Mouse (Mus musculus) adipocyte (in vitro differentiated cells): ENCODE measurements around the gene Mob1b.
A peak's percentile ranks its signal among the peaks of the same experiment; 100 is the strongest.
"Not testable (repeated sequence)": the region's sequence is repeated elsewhere in the genome, so short reads cannot be mapped to it uniquely, and the experiment has no call there.

Experiments used
- DNase-seq: peaks from one replicate; pipeline ENCODE4 v3.0.0-alpha.2; 2016; ENCODE audit warnings: low spot score

Mob1b gene

GRCm38 (mm10) chr5:88702041-88702440 is 18.6 kb upstream of the Mob1b start:
- peak; percentile 52 for DNase-seq

GRCm38 (mm10) chr5:88703551-88703950 is 17.1 kb upstream of the Mob1b start:
- DNase-seq: no peak

GRCm38 (mm10) chr5:88711128-88711527 is 9.5 kb upstream of the Mob1b start:
- DNase-seq: no peak

- no peak for DNase-seq
Measured at GRCm38 (mm10) chr5:88711618-88712224, 8.9 kb upstream of the Mob1b start.

- no peak for DNase-seq
Measured at GRCm38 (mm10) chr5:88712328-88712727, 8.3 kb upstream of the Mob1b start.

GRCm38 (mm10) chr5:88716983-88717382 is 3.7 kb upstream of the Mob1b start:
- DNase-seq: no peak

GRCm38 (mm10) chr5:88721003-88721475 is 384 bp downstream of the Mob1b start:
- no peak for DNase-seq

GRCm38 (mm10) chr5:88721565-88722212 is 1.0 kb downstream of the Mob1b start:
- DNase-seq: peak; percentile 54

- DNase-seq: no peak
Measured at GRCm38 (mm10) chr5:88722213-88722600, 1.6 kb downstream of the Mob1b start.

- DNase-seq: no peak
Measured at GRCm38 (mm10) chr5:88724030-88724429, 3.4 kb downstream of the Mob1b start.

- peak; percentile 29 for DNase-seq
Measured at GRCm38 (mm10) chr5:88727593-88728144, 7.0 kb downstream of the Mob1b start.

GRCm38 (mm10) chr5:88734786-88735185 is 14.1 kb downstream of the Mob1b start:
- DNase-seq: no peak

- DNase-seq: not testable (repeated sequence)
Measured at GRCm38 (mm10) chr5:88741065-88741464, 20.4 kb downstream of the Mob1b start.

- no peak for DNase-seq
Measured at GRCm38 (mm10) chr5:88747774-88748173, 27.1 kb downstream of the Mob1b start.

- DNase-seq: no peak
Measured at GRCm38 (mm10) chr5:88753199-88753598, 32.5 kb downstream of the Mob1b start.

GRCm38 (mm10) chr5:88762611-88763010 is 42.0 kb downstream of the Mob1b start:
- no peak for DNase-seq

- DNase-seq: peak; percentile 99
Measured at GRCm38 (mm10) chr5:88764430-88764986, 43.9 kb downstream of the Mob1b start.

GRCm38 (mm10) chr5:88764987-88765481 is 44.4 kb downstream of the Mob1b start, which contains the start of gene Dck:
Dck (plus strand) TSS chr5:88764996.
- DNase-seq: no peak

GRCm38 (mm10) chr5:88765587-88765986 is 44.9 kb downstream of the Mob1b start:
- DNase-seq: peak; percentile 26

GRCm38 (mm10) chr5:88766121-88766520 is 45.5 kb downstream of the Mob1b start:
- DNase-seq: no peak

- no peak for DNase-seq
Measured at GRCm38 (mm10) chr5:88766863-88767262, 46.2 kb downstream of the Mob1b start.

- no peak for DNase-seq
Measured at GRCm38 (mm10) chr5:88768201-88768600, 47.5 kb downstream of the Mob1b start.
